Mouse (Mus musculus) ES-E14 (cell line): ENCODE measurements around the gene Pigq.

ENCODE experiments used
- HCFC1 ChIP-seq: IDR thresholded peaks from 2 replicates; pipeline ENCODE4 v1.6.1; 2012; ENCODE audit warnings: low read length, inconsistent platforms, borderline replicate concordance; ENCODE audit not compliant: insufficient read depth
- MAFK ChIP-seq: IDR thresholded peaks from 2 replicates; pipeline ENCODE4 v1.6.1; 2014; ENCODE audit warnings: mild to moderate bottlenecking, low read depth, low read length, inconsistent platforms; ENCODE audit not compliant: insufficient read depth
- ZC3H11A ChIP-seq: IDR thresholded peaks from 2 replicates; pipeline ENCODE4 v1.6.1; 2012; ENCODE audit warnings: low read depth, mild to moderate bottlenecking, inconsistent platforms, low read length, borderline replicate concordance
- ZNF384 ChIP-seq: IDR thresholded peaks from 2 replicates; pipeline ENCODE4 v1.6.1; 2012; ENCODE audit warnings: low read depth, low read length, inconsistent platforms

- TF ChIP-seq MAFK (no peak), ZC3H11A (no peak), ZNF384 (no peak), HCFC1 (no peak)
These were observed 25.7 kb upstream of the Pigq start for GRCm38 (mm10) chr17:25970448-25970847.
